Mouse (Mus musculus) liver, adult 2 months (tissue): ENCODE measurements at regions not wholly inside any gene's neighbourhood (a gene's known extent, or its start where the extent isn't known, plus 50 kb on each side); places are given as distances from the start of the nearest gene placed in this dataset.

Experiments used
- DNase-seq: peaks from one replicate; pipeline ENCODE4 v3.0.0-alpha.2; 2011; ENCODE audit warnings: low read depth, low spot score; ENCODE audit errors: extremely low read depth
- H3K27ac ChIP-seq: fragments of 200-500 bp; replicated peaks from 2 replicates; pipeline ENCODE4 v1.5.1; 2012; ENCODE audit warnings: low read depth, mild to moderate bottlenecking, control low read depth, inconsistent platforms, low read length; ENCODE audit not compliant: insufficient read depth
- H3K27me3 ChIP-seq: fragments of 200-500 bp; 2 replicates; pipeline ENCODE4 v1.6.1; 2012; ENCODE audit warnings: mild to moderate bottlenecking, moderate library complexity, low read length, inconsistent platforms; ENCODE audit not compliant: control insufficient read depth, insufficient read depth
- H3K36me3 ChIP-seq: fragments of 200-500 bp; 2 replicates; pipeline ENCODE4 v1.6.1; 2012; ENCODE audit warnings: low read length, inconsistent platforms; ENCODE audit not compliant: control insufficient read depth, insufficient read depth
- H3K4me1 ChIP-seq: fragments of 200-500 bp; 2 replicates; pipeline ENCODE4 v1.6.1; 2011; ENCODE audit warnings: low read length; ENCODE audit not compliant: control insufficient read depth, insufficient read depth
- H3K4me3 ChIP-seq: fragments of 200-500 bp; 2 replicates; pipeline ENCODE4 v1.5.1; 2011; ENCODE audit warnings: low read depth, mild to moderate bottlenecking, control low read depth, low read length, moderate library complexity; ENCODE audit not compliant: insufficient read depth
- H3K79me2 ChIP-seq: fragments of 200-500 bp; 2 replicates; pipeline ENCODE4 v1.6.1; 2012; ENCODE audit warnings: inconsistent platforms, mild to moderate bottlenecking, low read length, moderate library complexity; ENCODE audit not compliant: control insufficient read depth, insufficient read depth
- H3K9ac ChIP-seq: fragments of 200-500 bp; 2 replicates; pipeline ENCODE4 v1.6.1; 2012; ENCODE audit warnings: low read depth, mild to moderate bottlenecking, control low read depth, inconsistent platforms, low read length
- CTCF ChIP-seq: fragments of 200-500 bp; IDR thresholded peaks from 2 replicates; pipeline ENCODE4 v1.5.1; 2011; ENCODE audit warnings: low read depth, low read length, control low read depth
- POLR2A ChIP-seq: fragments of 200-500 bp; IDR thresholded peaks from 2 replicates; pipeline ENCODE4 v1.6.1; 2011; ENCODE audit warnings: low read length, control low read depth; ENCODE audit not compliant: insufficient read depth; ENCODE audit errors: extremely low read depth
- WGBS: fragments of 180-500 bp; shearing (Covaris S2); methylation state at CpG from one replicate; pipeline ENCODE4 v1.1.7; 2018; 5-methylcytosine and 5-hydroxymethylcytosine counted together

GRCm38 (mm10) chr3:77758840-77759361 is 1527.4 kb downstream of the Rapgef2 start:
- TF ChIP-seq CTCF (no peak), POLR2A (no peak)
- Histone ChIP-seq H3K27me3 (no peaks in the 10 kb centered on the region), H3K36me3 (no peaks in the 10 kb centered on the region), H3K9ac (no peak overlapping the region), H3K4me3 (no peak overlapping the region), H3K27ac (no peak overlapping the region), H3K79me2 (no peaks in the 10 kb centered on the region), H3K4me1 (no peaks in the 10 kb centered on the region)
- DNase-seq, result no peak
- 61% methylated on average over 3 of the region's 3 CpGs for WGBS

- WGBS, result 26% methylated on average over 1 of the region's 1 CpGs
- Histone ChIP-seq H3K36me3 (no peaks in the 10 kb centered on the region), H3K4me1 (no peaks in the 10 kb centered on the region), H3K9ac (no peak overlapping the region), H3K27ac (no peak overlapping the region), H3K79me2 (no peaks in the 10 kb centered on the region), H3K27me3 (no peaks in the 10 kb centered on the region), H3K4me3 (no peak overlapping the region)
- TF ChIP-seq POLR2A (no peak), CTCF (no peak)
- no peak for DNase-seq
These were observed 1528.0 kb downstream of the Rapgef2 start for GRCm38 (mm10) chr3:77758295-77758694.

- DNase-seq, result no peak
- Histone ChIP-seq H3K4me3 (no peak overlapping the region), H3K79me2 (no peaks in the 10 kb centered on the region), H3K9ac (no peak overlapping the region), H3K4me1 (no peaks in the 10 kb centered on the region), H3K36me3 (no peaks in the 10 kb centered on the region), H3K27me3 (no peaks in the 10 kb centered on the region), H3K27ac (no peak overlapping the region)
- TF ChIP-seq CTCF (no peak), POLR2A (no peak)
- 64% methylated on average over 3 of the region's 3 CpGs for WGBS
These were observed 1544.2 kb downstream of the Rapgef2 start for GRCm38 (mm10) chr3:77742146-77742545.

GRCm38 (mm10) chr3:77717840-77718239 is 1568.5 kb downstream of the Rapgef2 start:
- TF ChIP-seq POLR2A (no peak), CTCF (no peak)

GRCm38 (mm10) chr3:77695571-77695970 is 1590.7 kb downstream of the Rapgef2 start:
- Histone ChIP-seq H3K4me1 (no peaks in the 10 kb centered on the region), H3K27me3 (no peaks in the 10 kb centered on the region), H3K79me2 (no peaks in the 10 kb centered on the region), H3K27ac (no peak overlapping the region), H3K9ac (no peak overlapping the region), H3K36me3 (no peaks in the 10 kb centered on the region), H3K4me3 (no peak overlapping the region)
- no peak for TF ChIP-seq POLR2A
- no peak for TF ChIP-seq CTCF
- DNase-seq, result no peak

More at GRCm38 (mm10) chr3:77717840-77718239, 1568.5 kb downstream of the Rapgef2 start:
- no peak for DNase-seq
- Histone ChIP-seq H3K79me2 (no peaks in the 10 kb centered on the region), H3K4me1 (no peaks in the 10 kb centered on the region), H3K27me3 (no peaks in the 10 kb centered on the region), H3K27ac (no peak overlapping the region), H3K9ac (no peak overlapping the region), H3K36me3 (no peaks in the 10 kb centered on the region), H3K4me3 (no peak overlapping the region)
- WGBS, result 87% methylated on average over 1 of the region's 1 CpGs

GRCm38 (mm10) chr3:77666366-77666765 is 1592.3 kb downstream of the Fstl5 start:
- H3K4me1 ChIP-seq, result no peaks in the 10 kb centered on the region
- DNase-seq, result no peak
- WGBS, result 90% methylated on average over 2 of the region's 2 CpGs
- H3K36me3 ChIP-seq, result no peaks in the 10 kb centered on the region
- H3K9ac ChIP-seq, result no peak overlapping the region
- no peak for TF ChIP-seq POLR2A
- TF ChIP-seq CTCF, result no peak
- H3K4me3 ChIP-seq, result no peak overlapping the region
- no peaks in the 10 kb centered on the region for H3K27me3 ChIP-seq
- no peaks in the 10 kb centered on the region for H3K79me2 ChIP-seq
- H3K27ac ChIP-seq, result no peak overlapping the region
